Mouse (Mus musculus) brown adipose tissue, adult 24 weeks (tissue): ENCODE measurements around the gene Golph3. TPM values are rescaled to one million over a fixed set of nuclear protein-coding genes. Genes with fewer than 3 reads are reported as not detected.

Experiments used
- H3K27ac ChIP-seq: fragments of 200-500 bp; replicated peaks from 2 replicates; pipeline ENCODE4 v1.5.1; 2012; ENCODE audit warnings: low read depth, mild to moderate bottlenecking, low read length
- H3K4me1 ChIP-seq: fragments of 200-500 bp; 2 replicates; pipeline ENCODE4 v1.6.1; 2012; ENCODE audit warnings: low read length, mixed read lengths; ENCODE audit not compliant: control insufficient read depth, insufficient read depth, insufficient read length
- H3K4me3 ChIP-seq: fragments of 200-500 bp; 2 replicates; pipeline ENCODE4 v1.5.1; 2012; ENCODE audit warnings: low read depth, mild to moderate bottlenecking, low read length, moderate library complexity; ENCODE audit not compliant: insufficient read depth
- polyA plus RNA-seq: library from polyadenylated mRNA; stranded (reverse); fragments of >200 nt; gene quantifications from 2 replicates; pipeline ENCODE4 v1.2.4, GENCODE M21; 2012; ENCODE audit not compliant: missing spikeins, insufficient read depth, insufficient read length

The Golph3 gene
- polyA plus RNA-seq, 1 experiment: 81.3 TPM

DNA sequence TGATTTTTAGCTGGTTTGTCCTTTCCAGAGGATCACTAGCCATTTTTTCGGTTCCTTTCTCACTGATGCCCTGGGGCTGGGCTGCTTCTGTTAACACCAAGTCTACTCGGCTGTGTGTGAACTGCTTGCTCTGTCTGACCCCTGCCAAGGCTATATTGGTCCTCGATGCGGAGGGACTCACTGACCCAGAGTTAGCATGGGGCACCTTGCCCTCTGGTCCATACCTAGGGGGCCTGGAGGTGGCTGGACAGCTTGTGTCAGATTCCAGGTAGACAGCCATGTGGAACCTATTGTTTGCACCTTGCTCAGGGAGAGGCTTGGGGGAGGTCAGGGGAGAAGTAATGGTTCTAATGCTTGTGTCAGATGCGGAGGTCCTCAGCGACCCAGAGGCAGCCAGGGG is 52.7 kb downstream of the Golph3 start:
- Histone ChIP-seq H3K27ac (no peak overlapping the region), H3K4me1 (no peaks in the 10 kb centered on the region; the same call in 1 of the 2 replicates), H3K4me3 (no peak overlapping the region)

DNA sequence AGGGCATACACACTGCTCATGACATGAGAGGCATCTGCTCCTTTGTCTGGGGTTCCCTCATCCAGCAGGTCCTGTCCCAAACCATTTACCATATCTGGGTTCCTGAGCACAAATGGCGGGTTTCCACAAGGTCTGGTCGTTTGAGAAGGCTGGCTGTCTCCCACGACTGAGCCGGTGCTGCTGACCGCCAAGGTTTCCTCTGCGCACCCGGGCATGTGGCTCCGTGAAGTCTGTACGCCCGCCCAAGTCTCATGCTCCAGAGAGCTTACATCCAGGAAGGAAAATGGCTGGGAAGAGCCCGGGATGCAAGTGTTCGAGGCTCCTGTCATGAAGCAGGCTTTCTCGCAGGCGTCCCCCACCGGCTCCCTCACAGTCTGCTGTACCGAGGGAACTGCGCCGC is 53.7 kb downstream of the Golph3 start:
- Histone ChIP-seq H3K4me1 (no peaks in the 10 kb centered on the region; the same call in 1 of the 2 replicates), H3K27ac (no peak overlapping the region), H3K4me3 (no peak overlapping the region)

DNA sequence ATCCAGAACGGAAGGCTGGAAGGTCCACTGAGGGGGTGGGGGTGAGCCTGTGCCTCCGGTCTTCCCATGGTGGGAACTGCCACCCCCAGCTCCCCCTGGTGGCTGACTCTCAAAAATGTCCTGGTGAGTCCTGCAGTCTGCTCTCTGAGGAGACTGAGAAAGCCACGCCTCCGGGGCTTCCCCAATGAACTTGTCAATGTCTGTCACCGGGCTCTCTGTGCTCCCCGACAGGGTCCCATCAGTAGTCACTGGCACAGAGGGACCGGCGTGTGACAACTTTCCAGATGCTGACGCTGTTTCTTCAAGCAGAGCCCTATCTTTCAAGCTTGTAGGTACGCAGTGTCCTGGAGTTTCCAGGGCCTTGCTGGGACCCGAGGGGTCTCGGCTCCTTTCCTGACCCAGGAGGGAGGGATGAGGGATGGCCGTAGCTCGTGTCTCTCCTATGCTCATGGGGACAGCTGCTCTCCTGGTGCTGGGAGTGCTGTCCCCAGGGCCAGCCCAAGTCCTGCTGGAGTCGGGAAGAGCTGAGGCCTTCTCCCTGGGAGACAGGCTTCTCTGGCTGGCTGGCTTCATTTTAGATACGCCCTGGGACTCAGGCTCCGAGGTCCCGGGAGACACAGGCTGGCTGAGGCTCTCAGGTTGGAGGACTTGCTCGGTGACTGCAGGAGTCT is 54.5 kb downstream of the Golph3 start:
- Histone ChIP-seq H3K4me3 (peak overlapping the region; percentile 7; the same call in 1 of the 2 replicates), H3K4me1 (no peaks in the 10 kb centered on the region; the same call in 1 of the 2 replicates), H3K27ac (no peak overlapping the region)

DNA sequence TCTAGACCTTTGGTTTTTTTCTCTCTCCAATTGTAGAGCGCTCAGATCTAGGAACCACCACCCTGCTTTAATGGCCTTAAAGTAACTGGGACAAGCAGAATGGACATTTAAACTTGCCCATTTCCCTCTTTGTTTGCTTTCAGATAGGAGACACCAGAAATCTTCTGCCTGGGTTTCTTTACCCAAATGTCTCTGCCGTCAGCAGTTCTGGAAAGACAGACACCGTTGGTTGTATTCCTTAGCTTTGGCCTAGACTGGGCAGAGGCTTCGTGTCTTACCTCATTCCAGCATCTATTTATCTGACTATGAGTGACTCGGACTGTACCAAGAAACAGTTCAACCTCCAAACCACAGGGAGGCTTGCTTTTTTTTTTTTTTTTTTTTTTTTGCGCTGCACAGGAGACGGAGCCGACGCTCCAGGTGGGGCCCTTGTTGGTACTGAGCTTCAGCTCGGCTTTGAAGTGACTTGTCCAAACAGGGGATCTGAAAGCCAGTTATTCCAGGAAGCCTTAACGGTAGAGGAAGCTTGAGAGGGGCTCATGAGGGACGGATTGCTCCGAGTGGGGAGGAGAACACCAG is 55.3 kb downstream of the Golph3 start:
- no peak overlapping the region for H3K27ac ChIP-seq
- H3K4me1 ChIP-seq: no peaks in the 10 kb centered on the region
- no peak overlapping the region for H3K4me3 ChIP-seq

DNA sequence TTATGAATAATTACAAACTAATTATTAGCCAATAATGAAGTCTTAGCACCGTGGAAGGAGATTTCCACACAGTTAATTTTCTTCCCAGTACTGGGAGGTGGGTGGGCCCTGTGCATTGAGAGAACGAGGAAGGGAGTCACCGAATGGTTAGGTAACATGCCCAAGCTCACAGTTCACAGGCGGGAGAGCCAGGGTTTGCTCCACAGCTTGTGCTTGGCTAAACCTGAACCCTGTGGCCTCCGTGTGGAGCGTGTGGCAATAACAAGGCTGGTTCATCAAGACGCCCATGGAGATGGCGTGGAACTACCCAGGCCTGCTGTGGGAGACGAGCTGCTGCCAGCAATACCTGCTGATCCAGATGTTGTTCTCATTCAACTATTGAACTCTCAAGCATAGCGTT is 56.5 kb downstream of the Golph3 start:
- Histone ChIP-seq H3K4me3 (no peak overlapping the region), H3K27ac (no peak overlapping the region), H3K4me1 (no peaks in the 10 kb centered on the region)

DNA sequence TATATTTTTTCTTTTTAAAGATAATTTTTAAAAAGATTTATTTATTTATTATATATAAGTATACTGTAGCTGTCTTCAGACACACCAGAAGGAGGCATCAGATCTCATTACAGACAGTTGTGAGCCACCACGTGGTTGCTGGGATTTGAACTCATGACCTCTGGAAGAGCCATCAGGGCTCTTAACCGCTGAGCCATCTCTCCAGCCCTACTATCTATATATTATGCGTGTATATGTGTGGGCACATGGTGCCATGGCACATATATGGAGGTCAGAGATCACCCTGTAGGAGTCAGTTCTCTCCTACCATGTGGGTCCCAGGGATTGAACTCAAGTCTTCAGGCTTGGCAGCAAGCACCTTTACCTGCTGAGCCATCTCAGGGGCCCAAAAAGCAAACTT is 58.8 kb downstream of the Golph3 start:
- Histone ChIP-seq H3K4me1 (no peaks in the 10 kb centered on the region), H3K4me3 (no peak overlapping the region), H3K27ac (no peak overlapping the region)

DNA sequence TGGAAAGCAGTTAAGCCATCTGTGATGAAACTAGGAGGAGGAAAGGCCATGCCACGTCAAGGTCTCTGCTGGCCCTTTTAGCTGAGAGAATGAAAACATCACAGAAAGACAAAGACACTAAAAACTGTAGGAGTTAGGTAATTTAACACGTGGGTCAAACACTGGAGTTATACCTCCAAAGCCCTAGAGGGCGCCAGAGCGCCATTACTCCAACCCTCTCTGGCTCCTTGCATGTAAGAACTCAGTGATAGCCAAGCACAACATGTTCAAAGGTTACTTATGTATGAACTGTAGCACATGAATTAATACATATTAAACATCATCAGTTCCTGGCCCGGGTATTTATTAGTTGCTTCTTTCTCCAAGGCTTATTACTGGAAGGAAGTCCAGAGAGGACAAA is 59.3 kb downstream of the Golph3 start:
- Histone ChIP-seq H3K4me3 (no peak overlapping the region), H3K27ac (no peak overlapping the region), H3K4me1 (no peaks in the 10 kb centered on the region)

DNA sequence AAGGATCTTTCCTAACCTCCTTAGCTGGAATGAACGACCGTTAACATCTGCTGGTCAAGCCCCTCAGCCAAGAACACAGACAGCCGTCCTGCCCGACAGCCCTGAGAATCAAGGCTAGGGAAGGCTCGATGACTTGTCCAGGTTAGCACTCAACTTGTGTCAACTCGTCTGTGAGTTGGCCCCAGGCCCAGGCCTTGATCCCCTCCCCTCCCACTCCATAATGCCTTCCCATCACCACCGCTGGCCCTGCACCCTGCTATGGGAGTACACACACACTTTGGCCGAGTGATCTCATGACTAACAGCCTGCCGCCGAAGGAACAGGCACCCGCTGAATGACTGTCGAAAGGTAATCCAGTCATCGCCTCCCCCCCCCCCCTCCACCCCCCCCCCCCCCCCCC is 63.4 kb downstream of the Golph3 start:
- no peaks in the 10 kb centered on the region for H3K4me1 ChIP-seq
- H3K27ac ChIP-seq: no peak overlapping the region
- no peak overlapping the region for H3K4me3 ChIP-seq

DNA sequence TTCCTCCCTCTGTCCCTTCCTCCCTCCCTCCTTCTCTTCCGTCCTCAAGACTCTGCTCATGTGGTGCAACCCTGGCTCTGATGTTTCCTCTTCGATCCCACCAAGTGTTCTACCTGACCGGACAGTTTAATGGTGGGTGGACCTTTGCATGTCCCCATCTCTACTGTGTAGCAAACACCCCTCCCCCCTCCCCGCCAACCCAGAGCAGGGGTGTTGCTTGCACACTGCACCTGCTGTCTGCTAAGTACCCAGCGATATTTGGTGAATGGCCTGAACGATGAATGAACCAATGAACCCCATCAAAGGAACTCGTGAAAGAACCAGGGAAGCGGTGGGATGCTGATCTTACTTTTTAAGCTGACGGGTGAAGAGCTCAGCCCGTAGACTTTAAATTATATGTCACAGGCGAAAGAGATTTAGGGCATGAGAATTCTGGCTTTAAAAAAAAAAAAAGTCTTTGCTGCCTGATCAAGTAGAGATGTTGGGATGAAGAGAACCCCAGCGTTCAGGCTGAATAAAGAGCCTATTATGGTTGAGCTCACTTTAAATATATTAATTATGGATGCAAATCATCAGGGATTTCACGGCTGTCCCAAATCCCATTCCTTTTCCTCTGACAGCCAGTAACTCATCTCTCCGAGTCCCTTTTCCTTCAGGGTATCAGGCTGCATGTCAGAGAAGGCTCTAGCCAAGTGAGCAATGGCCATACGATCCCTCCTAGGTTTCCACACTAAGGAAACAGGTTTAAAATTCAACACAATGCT is 67.7 kb downstream of the Golph3 start:
- Histone ChIP-seq H3K27ac (no peak overlapping the region), H3K4me3 (no peak overlapping the region), H3K4me1 (no peaks in the 10 kb centered on the region)

DNA sequence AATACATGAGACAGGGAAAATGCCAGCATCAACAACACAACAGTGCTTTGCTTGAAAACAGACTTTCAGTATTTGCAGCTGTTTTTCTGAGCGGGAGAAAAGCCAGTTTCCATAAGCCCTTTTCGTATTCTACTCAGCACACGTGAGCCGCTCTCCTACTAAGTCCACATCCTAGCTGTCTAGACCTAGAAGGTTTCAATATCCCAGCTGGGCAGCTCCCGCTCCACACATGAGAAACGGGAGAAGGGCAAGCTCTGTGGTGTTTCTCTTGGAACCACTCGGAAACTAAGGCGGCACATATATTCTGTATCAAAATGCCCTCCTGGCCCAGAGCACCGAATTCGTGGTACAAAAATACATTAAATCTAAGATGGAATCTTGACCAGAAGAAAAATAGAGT is 73.5 kb downstream of the Golph3 start:
- Histone ChIP-seq H3K4me3 (no peak overlapping the region), H3K27ac (no peak overlapping the region), H3K4me1 (no peaks in the 10 kb centered on the region)

DNA sequence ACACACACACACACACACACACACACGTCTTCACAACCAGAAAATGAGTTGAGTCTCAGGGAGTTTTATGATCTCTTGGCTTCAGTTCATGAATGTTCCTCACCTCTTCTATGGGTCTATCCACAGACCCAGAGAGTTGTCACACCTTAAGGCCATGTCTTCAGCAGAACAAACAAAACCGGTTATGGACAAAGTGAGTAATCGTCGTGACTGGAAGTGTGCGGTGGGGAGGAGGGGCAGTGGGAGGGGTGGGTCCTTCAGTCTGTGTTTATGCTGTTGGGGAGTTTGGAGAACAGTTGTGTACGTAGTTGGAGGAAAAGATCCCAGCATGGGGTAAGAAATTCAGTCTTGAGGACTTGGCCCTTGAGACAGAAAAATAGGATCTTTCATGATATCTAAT is 75.8 kb downstream of the Golph3 start:
- Histone ChIP-seq H3K4me3 (no peak overlapping the region), H3K27ac (no peak overlapping the region), H3K4me1 (no peaks in the 10 kb centered on the region)

Other genes starting within 250 kb of the Golph3 start
- gene Zfr, start 203.6 kb upstream of the Golph3 start, polyA plus RNA-seq: 45.3 and 50.3 TPM in 2 replicates
- 3.6 and 5.4 TPM in 2 replicates for gene Mtmr12, start 116.4 kb upstream of the Golph3 start, polyA plus RNA-seq
- 3.1 TPM in 1 of 2 replicates, not detected in the other for gene 1810049J17Rik, start 449 bp downstream of the Golph3 start, polyA plus RNA-seq